Mouse (Mus musculus): ENCODE measurements around the gene Tfap2e.

- TF ChIP-seq POLR2A (IDR thresholded peaks at IDR 0.05; ENCODE audit: borderline replicate concordance, extremely low read depth, low read depth, low read length) (no peak), CTCF (IDR thresholded peaks at IDR 0.05; ENCODE audit: insufficient read depth, low read length) (no peak)
Observed at GRCm38 (mm10) chr4:126763483-126763882, 27.4 kb upstream of the Tfap2e start.
